Mouse (Mus musculus) kidney, embryonic 15.5 days (tissue): ENCODE results near the gene Bok. TPM values are rescaled to one million over a fixed set of nuclear protein-coding genes. Genes with fewer than 3 reads are reported as not detected.

Experiments used
- ATAC-seq: fragments of 200-750 bp; cut with Nextera tagmentation; replicated peaks from 2 replicates; pipeline ENCODE4 v1.8.0; 2017; ENCODE audit warnings: moderate TSS enrichment; ENCODE audit not compliant: low FRiP score
- H3K27ac ChIP-seq: fragments of 300-500 bp; sonication (generic); 2 replicates; pipeline ENCODE4 v1.5.1; 2015; ENCODE audit warnings: mild to moderate bottlenecking, inconsistent platforms
- H3K27me3 ChIP-seq: fragments of 300-500 bp; sonication (generic); 2 replicates; pipeline ENCODE4 v1.6.1; 2015; ENCODE audit warnings: inconsistent platforms
- H3K36me3 ChIP-seq: fragments of 300-500 bp; sonication (generic); 2 replicates; pipeline ENCODE4 v1.6.1; 2015; ENCODE audit warnings: inconsistent platforms
- H3K4me1 ChIP-seq: fragments of 300-500 bp; sonication (generic); 2 replicates; pipeline ENCODE4 v1.6.1; 2015; ENCODE audit warnings: inconsistent platforms
- H3K4me2 ChIP-seq: fragments of 300-500 bp; sonication (generic); 2 replicates; pipeline ENCODE4 v1.6.1; 2015; ENCODE audit warnings: moderate library complexity, mild to moderate bottlenecking, inconsistent platforms
- H3K4me3 ChIP-seq: fragments of 300-500 bp; sonication (generic); replicated peaks from 2 replicates; pipeline ENCODE4 v1.5.1; 2015; ENCODE audit warnings: mild to moderate bottlenecking, inconsistent platforms
- H3K9ac ChIP-seq: fragments of 300-500 bp; sonication (generic); 2 replicates; pipeline ENCODE4 v1.6.1; 2015; ENCODE audit warnings: mild to moderate bottlenecking, inconsistent platforms
- H3K9me3 ChIP-seq: fragments of 300-500 bp; sonication (generic); replicated peaks from 2 replicates; pipeline ENCODE4 v1.6.1; 2016; ENCODE audit warnings: inconsistent platforms
- WGBS: fragments of 180-500 bp; shearing (Covaris S2); methylation state at CpG from one replicate; pipeline ENCODE4 v1.1.7; 2015; ENCODE audit warnings: mixed read lengths; 5-methylcytosine and 5-hydroxymethylcytosine counted together
- polyA plus RNA-seq: library from polyadenylated mRNA; unstranded; fragments of >200 nt; fragmentation: Nextera tagmentation; extraction: Ambion mirVana; gene quantifications from 2 replicates; pipeline ENCODE4 v1.2.1, GENCODE M21; 2015

Bok gene
- polyA plus RNA-seq, 1 experiment from 2014 or later, result 92.8 TPM

DNA sequence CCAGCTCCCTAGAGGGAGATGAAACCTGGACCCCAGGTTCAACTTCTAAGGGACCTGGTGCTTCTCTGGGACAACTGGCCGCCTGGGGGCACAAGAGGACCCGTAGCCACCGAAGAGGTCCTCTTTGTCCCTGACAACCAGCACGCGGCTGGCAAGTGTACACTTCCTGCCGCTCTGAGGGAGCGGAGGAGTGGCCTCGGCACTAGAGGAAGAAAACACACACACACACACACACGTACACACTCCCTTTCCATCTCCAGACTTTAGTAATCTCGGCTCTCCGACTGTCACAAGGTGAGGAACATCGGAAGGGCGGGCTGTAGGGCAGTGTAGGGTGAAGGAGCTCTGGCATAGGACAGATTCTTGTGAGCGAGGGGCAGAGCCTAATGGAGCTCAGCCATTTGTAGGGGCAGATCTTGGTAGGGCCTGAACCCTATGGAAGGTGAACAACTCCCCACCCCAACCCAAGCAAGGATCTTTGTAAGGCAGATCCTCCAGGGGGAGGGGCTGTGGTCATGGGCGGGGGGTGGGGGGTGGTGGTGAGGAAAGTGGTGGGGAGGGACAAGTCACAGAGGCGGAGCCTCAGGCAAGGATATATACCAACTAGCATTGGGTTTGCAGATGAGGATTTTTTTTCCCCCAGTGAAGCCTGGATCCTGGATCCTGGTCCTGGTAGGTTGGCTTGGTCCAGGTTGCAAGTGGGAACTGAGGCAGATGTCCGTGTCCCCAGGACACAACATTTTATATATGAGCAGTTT lies 16.5 kb upstream of the Bok start:
- Histone ChIP-seq H3K9ac (peak overlapping the region; percentile 27; the same call in 1 of the 2 replicates), H3K27me3 (no peaks in the 10 kb centered on the region), H3K4me1 (peaks cover 33% of the 10 kb centered on the region), H3K4me3 (peak overlapping the region; percentile 43), H3K36me3 (no peaks in the 10 kb centered on the region), H3K27ac (peak overlapping the region; percentile 77), H3K4me2 (peak overlapping the region; percentile 62), H3K9me3 (no peaks in the 10 kb centered on the region)
- 7% methylated on average over 17 of the region's 17 CpGs for WGBS
- ATAC-seq, result peak; percentile 89

DNA sequence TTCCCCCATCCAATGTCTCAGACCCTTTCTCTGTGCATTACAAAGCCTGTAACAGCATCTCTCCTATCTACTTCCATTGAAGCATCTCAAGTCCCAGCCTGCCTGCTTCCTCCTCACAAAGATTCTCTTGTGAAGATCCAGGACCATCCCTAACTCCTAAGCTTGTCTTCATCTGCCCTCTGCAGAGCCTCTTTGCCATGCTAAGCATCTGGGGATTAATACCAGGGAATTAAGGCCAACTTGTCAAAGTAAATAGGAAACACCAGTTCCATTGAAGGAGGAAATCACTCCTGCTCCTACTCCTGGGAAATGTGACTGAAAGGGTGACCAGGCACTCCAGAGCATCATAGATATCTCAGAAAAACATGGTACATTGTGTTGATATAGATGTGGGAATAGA lies 15.5 kb upstream of the Bok start:
- H3K9me3 ChIP-seq, result no peaks in the 10 kb centered on the region
- H3K4me2 ChIP-seq, result no peak overlapping the region
- no peak for ATAC-seq

DNA sequence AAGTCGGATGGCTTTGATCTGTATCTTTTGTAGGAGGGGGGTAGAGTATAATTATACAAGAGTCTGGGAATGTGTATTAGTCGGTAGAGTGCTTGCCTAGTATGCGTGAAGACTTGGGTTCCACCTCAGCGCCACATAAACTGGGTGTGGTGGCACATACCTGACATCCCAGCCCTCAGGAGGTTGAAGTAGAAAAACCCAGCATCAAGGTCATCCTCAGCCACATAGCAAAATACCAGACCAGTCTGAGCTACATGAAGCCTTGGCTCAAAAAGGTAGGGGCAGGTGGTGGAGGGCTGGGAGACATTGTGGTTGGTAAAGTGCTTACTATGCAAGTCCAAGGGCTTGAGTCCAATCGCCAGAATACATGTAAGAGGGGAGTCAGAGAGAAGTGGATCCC lies 12.8 kb upstream of the Bok start:
- Histone ChIP-seq H3K4me1 (peaks cover 32% of the 10 kb centered on the region), H3K27me3 (no peaks in the 10 kb centered on the region), H3K4me3 (no peak overlapping the region), H3K9me3 (no peaks in the 10 kb centered on the region), H3K4me2 (no peak overlapping the region), H3K27ac (peak overlapping the region; percentile 62), H3K36me3 (no peaks in the 10 kb centered on the region), H3K9ac (no peak overlapping the region)
- 58% methylated on average over 5 of the region's 5 CpGs for WGBS
- no peak for ATAC-seq

More for the DNA sequence above, 15.5 kb upstream of the Bok start:
- Histone ChIP-seq H3K27me3 (no peaks in the 10 kb centered on the region), H3K9ac (no peak overlapping the region), H3K4me1 (peaks cover 33% of the 10 kb centered on the region), H3K27ac (no peak overlapping the region), H3K36me3 (no peaks in the 10 kb centered on the region), H3K4me3 (no peak overlapping the region)

DNA sequence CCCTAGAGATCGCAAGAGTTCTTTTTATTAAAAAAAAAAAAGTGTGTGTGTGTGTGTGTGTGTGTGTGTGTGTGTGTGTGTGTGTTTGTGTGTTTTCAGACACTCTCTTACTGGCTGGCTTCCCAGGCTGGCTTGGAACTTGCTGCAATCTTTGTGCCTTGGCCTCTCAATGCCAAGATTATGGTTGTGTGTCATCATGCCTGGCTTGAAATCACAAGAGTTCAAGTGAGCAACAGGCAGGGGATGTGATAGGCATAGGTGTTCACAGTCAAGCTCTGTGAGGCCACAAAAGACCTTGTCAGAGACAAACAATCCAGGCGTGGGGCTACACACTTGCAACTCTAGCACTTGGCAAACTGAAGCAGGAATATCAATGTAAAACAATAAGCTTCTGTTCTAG lies 7.1 kb upstream of the Bok start:
- H3K27me3 ChIP-seq, result no peaks in the 10 kb centered on the region
- ATAC-seq, result no peak

DNA sequence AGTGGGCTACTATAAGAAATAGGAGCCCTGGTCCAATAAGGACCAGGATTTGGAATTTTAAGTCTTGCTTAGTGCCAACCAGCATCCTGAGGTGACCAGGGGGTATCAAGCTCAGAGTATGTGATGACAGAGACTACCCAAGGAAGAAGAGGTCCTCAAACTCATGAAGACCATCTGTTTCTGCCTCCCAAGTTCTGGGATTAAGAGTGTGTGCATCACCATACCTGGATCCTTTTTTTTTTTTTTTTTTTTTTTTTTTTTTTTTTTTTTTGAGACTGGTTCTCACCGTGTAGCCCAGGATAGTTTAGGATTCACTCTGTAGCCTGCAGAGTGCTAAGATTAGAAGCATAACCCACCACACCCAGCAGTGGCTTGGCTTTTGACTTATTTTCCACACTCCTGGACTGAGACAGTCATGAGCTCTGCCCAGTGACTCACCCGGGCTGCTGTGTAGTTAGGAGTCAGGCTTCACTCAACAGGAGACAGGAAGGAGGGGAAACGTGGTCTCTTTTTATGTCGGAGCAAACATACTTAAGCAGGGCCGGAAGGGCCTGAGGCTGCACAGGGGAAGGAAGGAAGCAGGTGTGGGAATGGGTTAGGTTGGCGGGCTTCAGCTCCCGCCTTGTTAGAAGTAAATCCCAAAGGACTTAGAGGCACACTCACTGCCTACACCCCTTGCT lies 5.4 kb upstream of the Bok start:
- H3K4me2 ChIP-seq, result no peak overlapping the region
- no peaks in the 10 kb centered on the region for H3K36me3 ChIP-seq
- peaks cover 9% of the 10 kb centered on the region; the same call in 1 of the 2 replicates for H3K4me1 ChIP-seq
- H3K4me3 ChIP-seq, result no peak overlapping the region
- no peak overlapping the region for H3K9ac ChIP-seq
- ATAC-seq, result peak; percentile 74
- 53% methylated on average over 7 of the region's 7 CpGs for WGBS
- no peaks in the 10 kb centered on the region for H3K9me3 ChIP-seq
- peak overlapping the region; percentile 63 for H3K27ac ChIP-seq
- peaks cover 3% of the 10 kb centered on the region; the same call in 1 of the 2 replicates for H3K27me3 ChIP-seq

More for the DNA sequence above, 7.1 kb upstream of the Bok start:
- Histone ChIP-seq H3K36me3 (no peaks in the 10 kb centered on the region), H3K9me3 (no peaks in the 10 kb centered on the region), H3K4me3 (no peak overlapping the region), H3K27ac (no peak overlapping the region), H3K9ac (no peak overlapping the region), H3K4me1 (peaks cover 9% of the 10 kb centered on the region; the same call in 1 of the 2 replicates), H3K4me2 (no peak overlapping the region)
- WGBS, result 56% methylated on average over 2 of the region's 2 CpGs

DNA sequence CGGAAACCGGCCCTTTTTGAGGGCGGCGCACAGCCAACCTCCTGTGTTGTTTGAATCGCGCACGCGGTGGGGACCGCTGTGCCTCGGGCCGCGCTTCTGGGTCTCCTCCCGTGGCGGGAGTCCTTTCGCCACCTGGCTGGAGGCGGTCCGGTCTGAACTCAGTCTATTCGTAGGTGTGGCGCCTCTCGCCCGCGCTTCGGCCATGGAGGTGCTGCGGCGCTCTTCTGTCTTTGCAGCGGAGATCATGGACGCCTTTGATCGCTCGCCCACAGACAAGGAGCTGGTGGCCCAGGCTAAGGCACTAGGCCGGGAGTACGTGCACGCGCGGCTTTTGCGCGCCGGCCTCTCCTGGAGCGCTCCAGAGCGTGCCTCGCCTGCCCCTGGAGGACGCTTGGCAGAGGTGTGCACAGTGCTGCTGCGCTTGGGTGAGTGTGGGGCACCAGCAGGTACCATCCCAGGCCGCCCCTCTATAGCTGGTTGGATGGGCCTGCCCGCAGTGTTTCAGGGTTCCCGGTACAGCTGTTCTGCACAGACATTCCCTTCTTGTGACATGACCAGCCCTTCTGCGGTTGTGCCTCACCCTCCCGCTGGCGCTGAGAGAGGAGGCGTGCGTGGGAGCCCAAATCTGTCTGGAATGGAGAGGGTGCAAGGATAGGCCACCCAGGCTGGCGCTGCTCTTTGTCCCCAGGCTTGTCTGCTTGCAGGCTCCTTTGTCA lies 943 bp downstream of the Bok start:
- peak; percentile 90 for ATAC-seq
- peaks cover 26% of the 10 kb centered on the region for H3K4me1 ChIP-seq
- WGBS, result under 1% methylated on average over 51 of the region's 51 CpGs
- peak overlapping the region; percentile 93 for H3K27ac ChIP-seq
- H3K27me3 ChIP-seq, result peaks cover 3% of the 10 kb centered on the region; the same call in 1 of the 2 replicates
- H3K9me3 ChIP-seq, result no peaks in the 10 kb centered on the region
- H3K9ac ChIP-seq, result peak overlapping the region; percentile 66
- peaks cover 15% of the 10 kb centered on the region for H3K36me3 ChIP-seq
- H3K4me2 ChIP-seq, result peak overlapping the region; percentile 94
- H3K4me3 ChIP-seq, result peak overlapping the region; percentile 59

DNA sequence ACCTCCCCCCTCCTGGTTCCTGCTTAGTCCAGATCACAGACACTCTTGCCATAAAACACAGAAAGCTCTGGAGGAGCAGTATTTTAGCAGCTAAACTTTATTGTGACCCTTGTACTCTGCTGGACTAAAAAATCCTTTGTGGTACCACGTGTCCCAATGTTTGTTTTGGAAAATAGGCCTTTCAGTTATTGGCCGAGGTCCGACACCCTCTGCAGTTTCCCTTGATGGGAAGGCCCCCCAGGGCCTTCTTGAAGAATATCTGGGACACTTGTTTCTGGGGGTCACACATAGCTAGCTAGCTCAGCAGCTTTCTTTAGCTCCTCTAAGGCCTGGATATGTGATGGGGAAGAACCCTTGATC lies 1.5 kb downstream of the Bok start:
- Histone ChIP-seq H3K36me3 (peaks cover 19% of the 10 kb centered on the region), H3K4me1 (peaks cover 26% of the 10 kb centered on the region), H3K4me2 (peak overlapping the region; percentile 94), H3K9me3 (no peaks in the 10 kb centered on the region), H3K27ac (peak overlapping the region; percentile 93), H3K4me3 (peak overlapping the region; percentile 59), H3K9ac (peak overlapping the region; percentile 66; the same call in 1 of the 2 replicates), H3K27me3 (peaks cover 3% of the 10 kb centered on the region; the same call in 1 of the 2 replicates)
- WGBS, result 27% methylated on average over 3 of the region's 3 CpGs
- no peak; the same call in 1 of the 2 replicates for ATAC-seq

DNA sequence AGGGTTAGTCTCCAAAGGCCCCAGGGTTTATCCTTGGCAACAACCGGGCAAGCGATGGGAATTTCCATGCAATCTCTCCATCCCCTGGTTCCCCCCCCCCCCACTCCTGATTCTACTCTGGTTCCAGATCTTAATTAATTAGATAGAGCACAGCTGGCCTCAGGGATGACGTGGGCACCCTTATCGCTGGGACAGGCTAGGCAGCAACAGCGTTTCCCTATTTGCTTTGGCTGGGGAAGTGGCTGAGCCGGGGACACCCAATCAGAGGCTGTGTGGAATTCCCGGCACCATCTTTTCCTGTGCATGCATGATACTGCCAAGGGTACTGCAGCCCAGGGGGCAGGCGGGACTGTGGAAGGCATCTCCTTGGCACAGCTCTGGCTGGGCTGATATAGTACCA lies 2.7 kb downstream of the Bok start:
- Histone ChIP-seq H3K27ac (no peak overlapping the region), H3K9ac (no peak overlapping the region), H3K4me3 (no peak overlapping the region), H3K9me3 (no peaks in the 10 kb centered on the region), H3K27me3 (peaks cover 3% of the 10 kb centered on the region; the same call in 1 of the 2 replicates), H3K4me1 (peaks cover 28% of the 10 kb centered on the region), H3K36me3 (peaks cover 19% of the 10 kb centered on the region), H3K4me2 (peak overlapping the region; percentile 94)
- no peak for ATAC-seq
- 77% methylated on average over 8 of the region's 8 CpGs for WGBS

DNA sequence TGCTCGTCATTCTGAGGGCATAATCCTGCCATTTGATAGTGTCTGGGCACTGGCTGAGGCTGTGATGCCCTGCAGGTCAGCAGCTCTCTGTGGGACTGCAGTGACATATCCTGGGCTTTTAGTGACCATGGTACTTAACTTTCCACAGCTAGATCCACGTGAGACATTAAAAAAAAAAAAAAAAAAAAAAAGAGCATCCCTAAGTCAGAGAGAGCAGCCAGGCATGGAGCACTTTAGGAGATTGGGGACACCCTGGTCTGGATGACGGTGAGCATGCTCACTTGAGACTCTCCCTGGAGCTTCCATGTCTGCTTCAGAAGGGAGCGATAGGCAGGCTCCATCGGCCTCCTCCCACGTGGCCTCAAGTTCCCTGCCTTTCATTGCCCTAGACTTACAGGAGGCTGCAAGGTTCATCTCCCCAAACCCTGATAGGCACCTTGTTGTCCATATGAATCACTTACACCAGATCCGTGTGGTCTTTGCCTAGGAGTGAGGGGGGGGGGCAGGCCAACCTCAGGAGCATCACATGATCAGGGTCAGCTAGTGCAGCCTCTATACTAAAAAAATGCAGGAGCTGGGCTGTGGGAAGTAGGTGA lies 4.5 kb downstream of the Bok start:
- Histone ChIP-seq H3K36me3 (peaks cover 23% of the 10 kb centered on the region), H3K27me3 (no peaks in the 10 kb centered on the region), H3K9ac (no peak overlapping the region), H3K9me3 (no peaks in the 10 kb centered on the region), H3K4me3 (no peak overlapping the region), H3K4me1 (peaks cover 30% of the 10 kb centered on the region), H3K27ac (no peak overlapping the region), H3K4me2 (no peak overlapping the region)
- WGBS, result 67% methylated on average over 7 of the region's 7 CpGs
- no peak for ATAC-seq

DNA sequence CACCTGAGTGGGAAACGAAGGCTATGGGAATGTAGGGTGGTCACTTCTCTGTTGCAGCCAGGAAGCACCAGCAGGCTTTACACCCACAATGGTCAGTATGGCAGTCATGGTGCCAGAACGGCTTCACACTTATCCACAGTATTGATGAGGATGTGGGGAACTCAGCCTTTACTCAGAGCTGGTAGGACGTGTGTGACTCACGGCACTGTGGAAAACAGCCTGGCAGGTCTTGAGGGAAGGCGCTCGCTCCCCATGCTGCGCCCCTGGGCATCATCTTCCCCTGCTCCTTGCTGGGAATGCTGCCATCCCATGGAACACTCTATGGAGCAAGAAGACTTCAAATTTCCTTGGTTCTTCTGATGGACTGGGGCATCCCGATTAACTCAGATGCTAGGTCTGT lies 5.6 kb downstream of the Bok start:
- H3K4me1 ChIP-seq, result peaks cover 32% of the 10 kb centered on the region
- H3K9me3 ChIP-seq, result no peaks in the 10 kb centered on the region
- no peak overlapping the region for H3K4me3 ChIP-seq
- H3K27ac ChIP-seq, result no peak overlapping the region
- no peak overlapping the region for H3K4me2 ChIP-seq
- peaks cover 33% of the 10 kb centered on the region for H3K36me3 ChIP-seq
- 93% methylated on average over 8 of the region's 8 CpGs for WGBS
- no peaks in the 10 kb centered on the region for H3K27me3 ChIP-seq
- ATAC-seq, result no peak
- no peak overlapping the region for H3K9ac ChIP-seq

DNA sequence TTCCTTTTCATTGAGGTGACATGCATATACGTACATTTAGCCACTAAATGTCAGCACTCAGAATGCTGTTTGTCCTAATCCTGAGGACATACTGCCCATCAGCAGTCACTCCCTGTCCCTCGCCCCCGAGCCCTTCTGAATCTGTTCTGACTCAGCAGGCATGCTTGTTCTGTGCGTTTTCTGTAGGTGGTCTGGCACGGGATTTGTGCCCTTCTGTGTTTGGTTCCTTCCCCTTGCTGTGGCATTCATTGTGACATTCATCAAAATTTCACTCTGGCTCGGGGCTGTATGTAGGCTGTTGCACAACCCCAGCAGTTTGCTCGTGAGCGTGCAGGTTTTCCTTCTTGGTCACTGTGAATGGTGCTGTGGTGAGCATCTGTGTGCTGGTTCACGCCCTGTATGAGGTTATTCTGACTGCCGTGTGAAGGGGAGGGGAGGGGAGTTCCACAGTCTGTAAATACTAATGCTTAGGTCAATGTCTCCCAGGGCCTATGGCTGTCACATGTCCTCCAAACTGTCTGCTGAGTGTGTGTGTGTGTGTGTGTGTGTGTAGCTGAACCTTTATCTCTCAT lies 6.4 kb downstream of the Bok start:
- Histone ChIP-seq H3K27ac (no peak overlapping the region), H3K4me2 (no peak overlapping the region), H3K4me1 (peaks cover 25% of the 10 kb centered on the region), H3K9me3 (no peaks in the 10 kb centered on the region), H3K36me3 (peaks cover 33% of the 10 kb centered on the region), H3K4me3 (no peak overlapping the region), H3K27me3 (no peaks in the 10 kb centered on the region), H3K9ac (no peak overlapping the region)
- WGBS, result 76% methylated on average over 10 of the region's 10 CpGs
- ATAC-seq, result no peak
